Mouse (Mus musculus): ENCODE data around the gene Gnb1l. TPM values are rescaled to one million over a fixed set of nuclear protein-coding genes. Genes with fewer than 3 reads are reported as not detected.
A peak's percentile ranks its signal among the peaks of the same experiment; 100 is the strongest.

Gene Gnb1l
- polyA plus RNA-seq, 1 experiment from 2014 or later = 19.3 TPM

DNA sequence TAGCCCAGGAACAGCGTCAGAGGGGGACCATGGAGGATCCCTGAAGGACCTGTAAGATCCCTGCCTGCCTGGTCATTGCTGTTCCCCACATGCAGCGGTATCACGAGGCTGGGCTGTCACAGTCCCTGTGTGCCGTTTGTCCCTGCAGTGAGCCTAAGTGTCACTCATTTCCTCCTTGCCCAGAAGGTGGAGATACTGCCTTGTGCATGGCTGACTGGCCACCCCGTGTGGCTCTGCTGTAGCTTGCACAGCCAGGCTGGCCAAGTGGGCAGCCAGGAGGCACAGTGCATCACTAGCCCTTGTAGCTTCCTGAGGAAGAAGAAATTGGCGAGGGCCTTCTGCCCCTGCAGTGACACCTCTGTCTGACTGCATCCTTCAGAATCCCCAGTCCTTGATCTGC, 20.5 kb upstream of the Gnb1l start:
- no peak; the same call in 1 of the 2 replicates for ATAC-seq
- no peak overlapping the region for H3K27ac ChIP-seq (ENCODE audit: low read depth, low read length)
- no peaks in the 10 kb centered on the region for H3K9me3 ChIP-seq (ENCODE audit: control insufficient read depth, low read length)
- H3K4me2 ChIP-seq (ENCODE audit: low read length) = no peak overlapping the region
- H3K4me3 ChIP-seq (ENCODE audit: low read length) = no peak overlapping the region
- H3K4me1 ChIP-seq (ENCODE audit: control insufficient read depth, insufficient read depth, low read depth, low read length) = no peaks in the 10 kb centered on the region
- no peak overlapping the region for H3K9ac ChIP-seq (ENCODE audit: low read depth, low read length)
- WGBS = 73% methylated on average over 6 of the region's 6 CpGs
- H3K36me3 ChIP-seq (ENCODE audit: control insufficient read depth, insufficient read depth, low read length) = peaks cover 2% of the 10 kb centered on the region; the same call in 1 of the 2 replicates
- no peaks in the 10 kb centered on the region for H3K27me3 ChIP-seq (replicated peaks; ENCODE audit: control insufficient read depth, insufficient read depth, low read length)

DNA sequence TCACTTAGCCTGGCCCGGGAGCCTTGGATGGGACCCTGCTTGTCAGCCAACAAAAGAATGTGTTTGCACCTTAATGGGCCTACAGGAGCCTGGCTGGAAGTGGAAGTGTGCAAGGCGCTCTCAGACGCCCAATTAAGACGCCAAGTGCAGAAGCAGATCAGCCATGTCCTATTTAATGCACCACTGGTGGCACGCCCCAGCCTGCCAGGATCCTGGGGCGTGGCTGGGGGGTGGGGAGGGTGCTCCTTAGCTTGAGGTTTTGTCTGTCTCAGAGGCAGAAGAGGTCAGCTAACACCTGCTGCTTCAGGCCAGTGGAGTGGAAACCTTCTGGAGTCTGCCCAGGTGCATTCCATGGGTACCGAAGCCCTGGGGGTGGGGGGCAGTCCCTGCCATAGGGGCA, 18.8 kb upstream of the Gnb1l start:
- H3K27ac ChIP-seq (ENCODE audit: low read depth, low read length) = no peak overlapping the region
- no peak for ATAC-seq
- 37% methylated on average over 7 of the region's 7 CpGs for WGBS
- H3K4me1 ChIP-seq (ENCODE audit: control insufficient read depth, insufficient read depth, low read depth, low read length) = peaks cover 3% of the 10 kb centered on the region
- H3K4me2 ChIP-seq (ENCODE audit: low read length) = no peak overlapping the region
- no peak overlapping the region for H3K9ac ChIP-seq (ENCODE audit: low read depth, low read length)
- peaks cover 2% of the 10 kb centered on the region; the same call in 1 of the 2 replicates for H3K36me3 ChIP-seq (ENCODE audit: control insufficient read depth, insufficient read depth, low read length)
- H3K27me3 ChIP-seq (replicated peaks; ENCODE audit: control insufficient read depth, insufficient read depth, low read length) = no peaks in the 10 kb centered on the region
- no peaks in the 10 kb centered on the region for H3K9me3 ChIP-seq (ENCODE audit: control insufficient read depth, low read length)
- no peak overlapping the region for H3K4me3 ChIP-seq (ENCODE audit: low read length)

DNA sequence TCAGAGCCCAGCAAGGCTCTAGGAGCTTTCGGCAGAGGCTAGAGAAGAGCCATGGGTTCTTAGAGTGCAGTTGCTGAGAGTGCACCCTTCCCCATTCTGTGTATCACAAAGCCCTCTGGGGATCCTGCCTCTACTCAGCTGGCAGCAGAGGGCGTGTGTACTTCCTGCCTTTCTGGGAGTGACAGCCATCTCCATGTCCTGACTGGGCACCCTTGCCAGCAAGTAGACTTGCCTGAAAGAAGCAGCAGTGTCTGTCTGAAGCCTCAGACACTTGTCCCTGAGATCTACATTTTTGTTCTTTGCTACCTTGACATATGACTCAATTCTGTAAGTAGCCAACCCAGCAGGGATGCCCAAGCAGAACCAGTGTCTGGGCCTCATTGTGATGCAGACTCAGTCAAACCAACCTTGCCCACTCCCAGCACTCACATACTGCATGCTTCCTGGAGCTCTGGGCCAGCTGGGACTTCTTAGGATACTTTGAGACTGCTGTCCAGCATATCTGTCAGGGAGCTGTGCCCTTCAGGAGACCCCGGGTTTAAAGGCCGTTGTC, 17.5 kb upstream of the Gnb1l start:
- 62% methylated on average over 4 of the region's 4 CpGs for WGBS
- Histone ChIP-seq H3K36me3 (ENCODE audit: control insufficient read depth, insufficient read depth, low read length) (no peaks in the 10 kb centered on the region), H3K4me2 (ENCODE audit: low read length) (no peak overlapping the region), H3K9ac (ENCODE audit: low read depth, low read length) (no peak overlapping the region), H3K27me3 (replicated peaks; ENCODE audit: control insufficient read depth, insufficient read depth, low read length) (no peaks in the 10 kb centered on the region), H3K4me3 (ENCODE audit: low read length) (no peak overlapping the region), H3K4me1 (ENCODE audit: control insufficient read depth, insufficient read depth, low read depth, low read length) (peaks cover 3% of the 10 kb centered on the region), H3K9me3 (ENCODE audit: control insufficient read depth, low read length) (no peaks in the 10 kb centered on the region), H3K27ac (ENCODE audit: low read depth, low read length) (no peak overlapping the region)
- ATAC-seq = no peak

GRCm38 (mm10) chr16:18482431-18482830, 16.1 kb upstream of the Gnb1l start:
- Histone ChIP-seq H3K27me3 (replicated peaks; ENCODE audit: control insufficient read depth, insufficient read depth, low read length) (no peaks in the 10 kb centered on the region), H3K9ac (ENCODE audit: low read depth, low read length) (no peak overlapping the region), H3K36me3 (ENCODE audit: control insufficient read depth, insufficient read depth, low read length) (no peaks in the 10 kb centered on the region), H3K4me2 (ENCODE audit: low read length) (no peak overlapping the region), H3K4me3 (ENCODE audit: low read length) (no peak overlapping the region), H3K9me3 (ENCODE audit: control insufficient read depth, low read length) (no peaks in the 10 kb centered on the region), H3K4me1 (ENCODE audit: control insufficient read depth, insufficient read depth, low read depth, low read length) (peaks cover 3% of the 10 kb centered on the region), H3K27ac (ENCODE audit: low read depth, low read length) (no peak overlapping the region)
- ATAC-seq = no peak
- WGBS = 90% methylated on average over 3 of the region's 3 CpGs

DNA sequence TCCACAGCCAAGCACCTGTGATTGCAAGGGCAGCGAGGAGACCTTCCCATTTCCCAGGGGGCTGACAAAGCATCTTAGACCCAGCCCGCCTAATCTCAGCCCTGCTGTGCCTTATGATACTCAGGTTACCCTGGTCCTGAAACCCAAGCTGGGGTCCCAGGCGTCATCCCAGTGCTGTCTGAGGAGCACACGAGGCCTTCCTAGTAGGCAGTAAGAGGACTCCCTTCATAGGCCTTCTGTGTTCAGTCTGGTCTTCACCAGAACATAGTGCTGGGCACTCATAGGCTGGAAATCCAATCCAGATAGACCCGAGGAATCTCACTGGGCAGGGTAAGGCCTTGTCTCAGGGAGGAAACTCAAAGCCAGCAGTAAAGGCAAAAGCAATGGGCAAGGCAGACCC, 14.7 kb upstream of the Gnb1l start:
- 74% methylated on average over 5 of the region's 5 CpGs for WGBS

GRCm38 (mm10) chr16:18484386-18484785, 14.1 kb upstream of the Gnb1l start:
- Histone ChIP-seq H3K4me3 (ENCODE audit: low read length) (no peak overlapping the region), H3K27me3 (replicated peaks; ENCODE audit: control insufficient read depth, insufficient read depth, low read length) (no peaks in the 10 kb centered on the region), H3K9ac (ENCODE audit: low read depth, low read length) (no peak overlapping the region), H3K27ac (ENCODE audit: low read depth, low read length) (no peak overlapping the region), H3K9me3 (ENCODE audit: control insufficient read depth, low read length) (no peaks in the 10 kb centered on the region), H3K36me3 (ENCODE audit: control insufficient read depth, insufficient read depth, low read length) (no peaks in the 10 kb centered on the region), H3K4me1 (ENCODE audit: control insufficient read depth, insufficient read depth, low read depth, low read length) (peaks cover 3% of the 10 kb centered on the region), H3K4me2 (ENCODE audit: low read length) (no peak overlapping the region)
- 13% methylated on average over 4 of the region's 4 CpGs for WGBS
- no peak for ATAC-seq

More for the DNA sequence above, 14.7 kb upstream of the Gnb1l start:
- no peak overlapping the region for H3K4me3 ChIP-seq (ENCODE audit: low read length)
- no peak overlapping the region for H3K27ac ChIP-seq (ENCODE audit: low read depth, low read length)
- H3K4me1 ChIP-seq (ENCODE audit: control insufficient read depth, insufficient read depth, low read depth, low read length) = peaks cover 3% of the 10 kb centered on the region
- no peaks in the 10 kb centered on the region for H3K27me3 ChIP-seq (replicated peaks; ENCODE audit: control insufficient read depth, insufficient read depth, low read length)
- H3K9me3 ChIP-seq (ENCODE audit: control insufficient read depth, low read length) = no peaks in the 10 kb centered on the region
- ATAC-seq = no peak
- H3K4me2 ChIP-seq (ENCODE audit: low read length) = no peak overlapping the region
- H3K36me3 ChIP-seq (ENCODE audit: control insufficient read depth, insufficient read depth, low read length) = no peaks in the 10 kb centered on the region
- no peak overlapping the region for H3K9ac ChIP-seq (ENCODE audit: low read depth, low read length)

- Histone ChIP-seq H3K4me1 (ENCODE audit: control insufficient read depth, insufficient read depth, low read depth, low read length) (peaks cover 3% of the 10 kb centered on the region), H3K9me3 (ENCODE audit: control insufficient read depth, low read length) (no peaks in the 10 kb centered on the region), H3K36me3 (ENCODE audit: control insufficient read depth, insufficient read depth, low read length) (no peaks in the 10 kb centered on the region), H3K4me2 (ENCODE audit: low read length) (no peak overlapping the region), H3K4me3 (ENCODE audit: low read length) (no peak overlapping the region), H3K9ac (ENCODE audit: low read depth, low read length) (no peak overlapping the region), H3K27me3 (replicated peaks; ENCODE audit: control insufficient read depth, insufficient read depth, low read length) (no peaks in the 10 kb centered on the region), H3K27ac (ENCODE audit: low read depth, low read length) (no peak overlapping the region)
- ATAC-seq = 0 out of 2 replicates have a peak, but pooled peaks have one; percentile 48
- 12% methylated on average over 5 of the region's 5 CpGs for WGBS
Observed at GRCm38 (mm10) chr16:18484794-18485435, 13.6 kb upstream of the Gnb1l start.

DNA sequence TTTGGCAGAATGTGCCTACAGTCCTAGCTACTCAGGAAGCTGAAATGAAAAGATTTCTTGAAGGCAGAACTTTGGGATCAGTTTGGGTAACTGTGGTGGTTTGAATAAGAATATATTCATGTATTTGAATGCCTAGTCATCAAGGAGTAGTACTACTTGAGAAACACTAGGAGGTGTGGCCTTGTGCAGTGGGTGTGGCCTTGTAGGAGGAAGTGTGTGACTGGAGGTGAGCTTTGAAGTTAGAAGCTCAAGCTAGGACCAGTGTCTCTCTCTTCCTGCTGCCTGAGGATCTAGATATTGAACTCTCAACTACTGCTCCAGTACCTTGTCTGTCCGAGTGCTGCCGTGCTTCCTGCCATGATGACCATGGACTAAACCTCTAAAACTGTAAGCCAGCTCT, 12.4 kb upstream of the Gnb1l start:
- no peak overlapping the region for H3K9ac ChIP-seq (ENCODE audit: low read depth, low read length)
- H3K27me3 ChIP-seq (replicated peaks; ENCODE audit: control insufficient read depth, insufficient read depth, low read length) = no peaks in the 10 kb centered on the region
- no peak overlapping the region for H3K4me3 ChIP-seq (ENCODE audit: low read length)
- peaks cover 3% of the 10 kb centered on the region for H3K4me1 ChIP-seq (ENCODE audit: control insufficient read depth, insufficient read depth, low read depth, low read length)
- H3K36me3 ChIP-seq (ENCODE audit: control insufficient read depth, insufficient read depth, low read length) = no peaks in the 10 kb centered on the region
- whole genome bisulfite sequencing = 91% methylated on average over 2 of the region's 2 CpGs
- H3K27ac ChIP-seq (ENCODE audit: low read depth, low read length) = no peak overlapping the region
- H3K9me3 ChIP-seq (ENCODE audit: control insufficient read depth, low read length) = no peaks in the 10 kb centered on the region
- no peak overlapping the region for H3K4me2 ChIP-seq (ENCODE audit: low read length)
- no peak for ATAC-seq

GRCm38 (mm10) chr16:18490281-18490680, 8.2 kb upstream of the Gnb1l start:
- ATAC-seq = no peak
- no peak overlapping the region for H3K4me3 ChIP-seq (ENCODE audit: low read length)
- no peak overlapping the region for H3K4me2 ChIP-seq (ENCODE audit: low read length)
- no peaks in the 10 kb centered on the region for H3K9me3 ChIP-seq (ENCODE audit: control insufficient read depth, low read length)
- H3K4me1 ChIP-seq (ENCODE audit: control insufficient read depth, insufficient read depth, low read depth, low read length) = no peaks in the 10 kb centered on the region
- no peaks in the 10 kb centered on the region for H3K27me3 ChIP-seq (replicated peaks; ENCODE audit: control insufficient read depth, insufficient read depth, low read length)
- no peak overlapping the region for H3K9ac ChIP-seq (ENCODE audit: low read depth, low read length)
- H3K36me3 ChIP-seq (ENCODE audit: control insufficient read depth, insufficient read depth, low read length) = no peaks in the 10 kb centered on the region
- no peak overlapping the region for H3K27ac ChIP-seq (ENCODE audit: low read depth, low read length)
- WGBS = 96% methylated on average over 3 of the region's 3 CpGs

Data from hindbrain, embryonic 16.5 days (tissue).